Mouse (Mus musculus): ENCODE results near the gene Acvr1. TPM values are rescaled to one million over a fixed set of nuclear protein-coding genes. Genes with fewer than 3 reads are reported as not detected.

The Acvr1 gene
- total RNA-seq, 4 experiments from 2014 or later = 31.4 to 37.6 (median 32.6) TPM

GRCm38 (mm10) chr2:58415037-58415436 lies 151.9 kb downstream of the Acvr1 start:
- DNase-seq (ENCODE audit: low spot score in 2 of 2) = no peak

GRCm38 (mm10) chr2:58408926-58409634 lies 157.9 kb downstream of the Acvr1 start:
- no peak for DNase-seq (ENCODE audit: low spot score in 2 of 2)

- no peak for DNase-seq (ENCODE audit: low spot score in 2 of 2)
Measured at GRCm38 (mm10) chr2:58403481-58403880, 163.5 kb downstream of the Acvr1 start.

- no peak for DNase-seq (ENCODE audit: low spot score in 2 of 2)
Measured at GRCm38 (mm10) chr2:58388601-58389000, 178.4 kb downstream of the Acvr1 start.

GRCm38 (mm10) chr2:58380020-58380419 lies 186.9 kb downstream of the Acvr1 start:
- DNase-seq (ENCODE audit: low spot score in 2 of 2) = no peak

- DNase-seq (ENCODE audit: low spot score in 2 of 2) = no peak
Measured at GRCm38 (mm10) chr2:58379475-58379874, 187.5 kb downstream of the Acvr1 start.

- no peak for DNase-seq (ENCODE audit: low spot score in 2 of 2)
Measured at GRCm38 (mm10) chr2:58377417-58378130, 189.4 kb downstream of the Acvr1 start.

- no peak for DNase-seq (ENCODE audit: low spot score in 2 of 2)
Measured at GRCm38 (mm10) chr2:58366196-58366595, 200.8 kb downstream of the Acvr1 start.

GRCm38 (mm10) chr2:58361361-58362046 lies 205.5 kb downstream of the Acvr1 start:
- no peak for DNase-seq (ENCODE audit: low spot score in 2 of 2)

GRCm38 (mm10) chr2:58358132-58358460 lies 208.9 kb downstream of the Acvr1 start:
- no peak for DNase-seq (ENCODE audit: low spot score in 2 of 2)

- DNase-seq (ENCODE audit: low spot score in 2 of 2) = peak; percentile 28 to 53
Measured at GRCm38 (mm10) chr2:58357414-58358131, 209.4 kb downstream of the Acvr1 start, which contains the start of gene Acvr1c. TSS of gene Acvr1c (minus strand) at chr2:58357895.

GRCm38 (mm10) chr2:58357068-58357413 lies 209.9 kb downstream of the Acvr1 start:
- peak; percentile 17 to 30 for DNase-seq (ENCODE audit: low spot score in 2 of 2)

GRCm38 (mm10) chr2:58354389-58354788 lies 212.6 kb downstream of the Acvr1 start:
- DNase-seq (ENCODE audit: low spot score in 2 of 2) = no peak

- DNase-seq (ENCODE audit: low spot score in 2 of 2) = no peak
Measured at GRCm38 (mm10) chr2:58352846-58353245, 214.1 kb downstream of the Acvr1 start.

- DNase-seq (ENCODE audit: low spot score in 2 of 2) = no peak
Measured at GRCm38 (mm10) chr2:58350657-58351056, 216.3 kb downstream of the Acvr1 start.

Other genes starting within 250 kb of the Acvr1 start
- gene Acvr1c, start 209.3 kb downstream of the Acvr1 start, total RNA-seq (2022) = 10 to 100 TPM; 22.8 to 28.4 (median 25.4) TPM
- not detected for gene Gm17409, start 97.0 kb downstream of the Acvr1 start, total RNA-seq (2022)
- gene Upp2, start 141 bp upstream of the Acvr1 start, total RNA-seq (2022) = 10 to 100 TPM; 29.5 to 35.7 (median 33.4) TPM